Mouse (Mus musculus) CD8-positive naive resting alpha-beta T cell, adult 2 months (primary cell): ENCODE results near the gene Rgs7.

Experiments
- DNase-seq, 2 experiments: peaks; one replicate each; pipeline ENCODE4 v3.0.0; 2022; ENCODE audit warnings: low read depth in 2 of 2, low spot score in 2 of 2

Rgs7 gene

GRCm38 (mm10) chr1:175039567-175039966 lies 452.7 kb downstream of the Rgs7 start:
- no peak for DNase-seq

GRCm38 (mm10) chr1:175035461-175035860 lies 456.8 kb downstream of the Rgs7 start:
- no peak for DNase-seq

GRCm38 (mm10) chr1:175032015-175032414 lies 460.3 kb downstream of the Rgs7 start:
- no peak for DNase-seq

GRCm38 (mm10) chr1:175028716-175029204 lies 463.5 kb downstream of the Rgs7 start:
- no peak for DNase-seq

GRCm38 (mm10) chr1:175028267-175028666 lies 464.0 kb downstream of the Rgs7 start:
- no peak for DNase-seq

- no peak for DNase-seq
Measured at GRCm38 (mm10) chr1:175025781-175026309, 466.5 kb downstream of the Rgs7 start.

- no peak for DNase-seq
Measured at GRCm38 (mm10) chr1:175024136-175024535, 468.2 kb downstream of the Rgs7 start.
